Mouse (Mus musculus): ENCODE measurements around the gene Snx17.

GRCm38 (mm10) chr5:31195671-31196070, 2.6 kb downstream of the Snx17 start:
- TF ChIP-seq CTCF (IDR thresholded peaks at IDR 0.05; ENCODE audit: low read depth) (no peak), EP300 (optimal IDR thresholded peaks at IDR 0.05) (no peak)

Data from stomach, postnatal 0 days (tissue).